22 mouse cellular contexts compared by ENCODE assay signal in the genomic region with DNA sequence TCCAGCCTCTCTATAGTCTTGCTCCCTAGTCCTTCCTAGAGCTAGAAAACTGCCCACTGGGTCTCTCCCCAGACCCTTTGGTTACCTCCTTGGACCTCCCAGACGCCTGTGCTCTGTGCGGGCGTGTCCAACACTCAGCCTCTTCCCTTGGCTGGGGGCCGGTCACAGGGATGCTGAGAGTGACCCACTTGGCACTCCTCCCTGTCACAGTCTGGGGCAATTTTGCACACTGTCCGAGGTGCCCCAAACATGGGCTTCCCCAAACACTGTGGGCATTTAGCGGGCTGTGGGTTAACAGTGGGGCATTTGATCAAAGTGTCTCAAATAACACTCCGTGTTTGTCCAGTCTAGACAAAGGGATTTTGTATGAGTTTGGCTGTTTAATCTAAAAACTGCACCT. TPM values are rescaled to one million over a fixed set of nuclear protein-coding genes. Genes with fewer than 3 reads are reported as not detected.
DNase-seq lines count a peak whose midpoint lies in the region; ATAC-seq and TF ChIP-seq lines count a peak whose summit lies in the region.
"Had no signal": no experiment of that assay in that cellular context is flagged by ENCODE, and none has a peak within 500 bp of the region (broad histone marks: within the 10 kb centered on the region; RNA-seq: fewer than 3 reads in every experiment).

No protein-coding gene starts in this region.

- no peak for TF ChIP-seq CTCF in forebrain, postnatal 0 days (IDR thresholded peaks at IDR 0.05; ENCODE audit: low read depth)

- no peak for DNase-seq in forebrain, postnatal 0 days
- DNase-seq: adrenal gland, adult 8-10 months; adrenal gland, postnatal 14 days; adrenal gland, postnatal 36 days; cerebellum, adult 11-12 months; cerebellum, adult 2 months; cerebellum, adult 9-10 months; cerebellum, postnatal 25 days had no signal

- H3K36me3 ChIP-seq in forebrain, postnatal 0 days (ENCODE audit: insufficient read depth) = no peaks in the 10 kb centered on the region
- H3K36me3 ChIP-seq in forebrain, embryonic 16.5 days (ENCODE audit: control insufficient read depth, insufficient read depth) = no peaks in the 10 kb centered on the region
- H3K36me3 ChIP-seq in kidney, embryonic 14.5 days (ENCODE audit: control insufficient read depth, insufficient read depth, low read length) = no peaks in the 10 kb centered on the region
- H3K36me3 ChIP-seq in kidney, embryonic 16.5 days (ENCODE audit: insufficient read depth, low read length) = no peaks in the 10 kb centered on the region
- H3K36me3 ChIP-seq in megakaryocyte, embryonic 14.5 days (replicated peaks; ENCODE audit: low read length) = no peaks in the 10 kb centered on the region
- H3K36me3 ChIP-seq: embryonic facial prominence, embryonic 10.5 days; embryonic facial prominence, embryonic 12.5 days; forebrain, embryonic 15.5 days; G1E had no signal

- H3K4me1 ChIP-seq in forebrain, postnatal 0 days (ENCODE audit: insufficient read depth) = no peaks in the 10 kb centered on the region
- no peaks in the 10 kb centered on the region for H3K4me1 ChIP-seq in forebrain, embryonic 16.5 days (replicated peaks; ENCODE audit: control insufficient read depth, insufficient read depth, low read length)
- no peaks in the 10 kb centered on the region for H3K4me1 ChIP-seq in kidney, embryonic 14.5 days (ENCODE audit: control insufficient read depth, insufficient read depth, low read length)
- no peaks in the 10 kb centered on the region for H3K4me1 ChIP-seq in kidney, embryonic 16.5 days (ENCODE audit: insufficient read depth, low read length)
- H3K4me1 ChIP-seq in megakaryocyte, embryonic 14.5 days = no peaks in the 10 kb centered on the region
- H3K4me1 ChIP-seq: embryonic facial prominence, embryonic 10.5 days; embryonic facial prominence, embryonic 12.5 days; forebrain, embryonic 13.5 days; forebrain, embryonic 15.5 days had no signal

- no peak overlapping the region for H3K27ac ChIP-seq in forebrain, postnatal 0 days (ENCODE audit: low read depth, low read length)
- no peak overlapping the region for H3K27ac ChIP-seq in forebrain, embryonic 16.5 days (ENCODE audit: low read length)
- no peak overlapping the region for H3K27ac ChIP-seq in kidney, embryonic 14.5 days (ENCODE audit: low read depth, low read length)
- H3K27ac ChIP-seq in kidney, embryonic 16.5 days (ENCODE audit: low read length) = no peak overlapping the region
- H3K27ac ChIP-seq: embryonic facial prominence, embryonic 10.5 days; embryonic facial prominence, embryonic 12.5 days; forebrain, embryonic 13.5 days; forebrain, embryonic 15.5 days had no signal

- no peak overlapping the region for H3K4me3 ChIP-seq in forebrain, postnatal 0 days (ENCODE audit: low read depth, low read length)
- H3K4me3 ChIP-seq in forebrain, embryonic 16.5 days (replicated peaks; ENCODE audit: low read length) = no peak overlapping the region
- H3K4me3 ChIP-seq in kidney, embryonic 14.5 days (ENCODE audit: low read length) = no peak overlapping the region
- H3K4me3 ChIP-seq in kidney, embryonic 16.5 days (ENCODE audit: low read length) = no peak overlapping the region
- peak overlapping the region; percentile 28 for H3K4me3 ChIP-seq in megakaryocyte, embryonic 14.5 days (replicated peaks)
- H3K4me3 ChIP-seq: embryonic facial prominence, embryonic 10.5 days; embryonic facial prominence, embryonic 12.5 days; forebrain, embryonic 13.5 days; forebrain, embryonic 15.5 days had no signal

- no peak overlapping the region for H3K9ac ChIP-seq in forebrain, postnatal 0 days
- H3K9ac ChIP-seq in forebrain, embryonic 16.5 days (replicated peaks; ENCODE audit: low read depth, low read length) = no peak overlapping the region
- H3K9ac ChIP-seq in kidney, embryonic 14.5 days (ENCODE audit: low read depth, low read length) = no peak overlapping the region
- no peak overlapping the region for H3K9ac ChIP-seq in kidney, embryonic 16.5 days (replicated peaks; ENCODE audit: low read length)
- H3K9ac ChIP-seq: embryonic facial prominence, embryonic 12.5 days; forebrain, embryonic 13.5 days; forebrain, embryonic 15.5 days had no signal

- no peaks in the 10 kb centered on the region for H3K27me3 ChIP-seq in forebrain, postnatal 0 days (ENCODE audit: insufficient read depth, low read length)
- no peaks in the 10 kb centered on the region for H3K27me3 ChIP-seq in forebrain, embryonic 16.5 days (replicated peaks; ENCODE audit: control insufficient read depth, insufficient read depth, low read length)
- H3K27me3 ChIP-seq in kidney, embryonic 14.5 days (ENCODE audit: control insufficient read depth, insufficient read depth, low read length) = no peaks in the 10 kb centered on the region
- H3K27me3 ChIP-seq in kidney, embryonic 16.5 days (ENCODE audit: insufficient read depth, low read length) = no peaks in the 10 kb centered on the region
- H3K27me3 ChIP-seq in megakaryocyte, embryonic 14.5 days (replicated peaks) = no peaks in the 10 kb centered on the region
- H3K27me3 ChIP-seq: CH12.LX; embryonic facial prominence, embryonic 12.5 days; forebrain, embryonic 13.5 days; forebrain, embryonic 15.5 days; Patski had no signal

- peak; percentile 42; the same call in 1 of the 2 replicates for ATAC-seq in forebrain, postnatal 0 days
- no peak for ATAC-seq in forebrain, embryonic 16.5 days
- ATAC-seq in kidney, embryonic 14.5 days (ENCODE audit: low FRiP score, low TSS enrichment) = 0 out of 2 replicates have a peak, but pooled peaks have one; percentile 12
- ATAC-seq in kidney, embryonic 16.5 days (ENCODE audit: low FRiP score, low TSS enrichment) = no peak
- no peak for ATAC-seq in megakaryocyte, adult 5-6 weeks (ENCODE audit: poor library complexity, severe bottlenecking)
- ATAC-seq: activated CD4-positive, CD25-positive, alpha-beta regulatory T cell, adult 4 months; CD4-positive, CD25-positive, alpha-beta regulatory T cell, adult 4 months; forebrain, embryonic 13.5 days; forebrain, embryonic 15.5 days; Patski had no signal

- no peak overlapping the region for H3K4me2 ChIP-seq in forebrain, postnatal 0 days (ENCODE audit: low read depth)
- H3K4me2 ChIP-seq in forebrain, embryonic 16.5 days (ENCODE audit: low read length) = no peak overlapping the region
- H3K4me2 ChIP-seq in kidney, embryonic 14.5 days (replicated peaks; ENCODE audit: low read depth, low read length) = no peak overlapping the region
- no peak overlapping the region for H3K4me2 ChIP-seq in kidney, embryonic 16.5 days (replicated peaks; ENCODE audit: low read depth, low read length)
- H3K4me2 ChIP-seq: embryonic facial prominence, embryonic 12.5 days; forebrain, embryonic 13.5 days; forebrain, embryonic 15.5 days had no signal

- no peaks in the 10 kb centered on the region for H3K9me3 ChIP-seq in forebrain, postnatal 0 days (ENCODE audit: low read length)
- no peaks in the 10 kb centered on the region for H3K9me3 ChIP-seq in forebrain, embryonic 16.5 days (ENCODE audit: control insufficient read depth, low read length)
- no peaks in the 10 kb centered on the region for H3K9me3 ChIP-seq in kidney, embryonic 14.5 days (ENCODE audit: control insufficient read depth, low read length)
- no peaks in the 10 kb centered on the region for H3K9me3 ChIP-seq in kidney, embryonic 16.5 days (ENCODE audit: low read length)
- H3K9me3 ChIP-seq in megakaryocyte, embryonic 14.5 days = peaks cover 90% of the 10 kb centered on the region
- H3K9me3 ChIP-seq: embryonic facial prominence, embryonic 10.5 days; embryonic facial prominence, embryonic 12.5 days; forebrain, embryonic 13.5 days; forebrain, embryonic 15.5 days had no signal

- 84% methylated on average over 7 of the region's 7 CpGs for WGBS in forebrain, postnatal 0 days
- WGBS in forebrain, embryonic 16.5 days = 85% methylated on average over 7 of the region's 7 CpGs
- 68% methylated on average over 7 of the region's 7 CpGs for WGBS in kidney, embryonic 14.5 days
- 59% methylated on average over 7 of the region's 7 CpGs for WGBS in kidney, embryonic 16.5 days

RNA-seq across cellular contexts. Expression of a gene that starts 29.1 kb away (rescaled TPM):
- total RNA-seq in forebrain, postnatal 0 days (2014; rRNA removed) = 26.5 and 40.4 TPM in 2 replicates
- 15.9 and 22.9 TPM in 2 replicates for polyA plus RNA-seq in forebrain, postnatal 0 days (2015; fragmentation: Nextera tagmentation; extraction: Ambion mirVana)
- 3.2 and 4.5 TPM in 2 replicates for polyA plus RNA-seq in forebrain, embryonic 16.5 days (2015; fragmentation: Nextera tagmentation; extraction: Ambion mirVana)
- 3.3 and 3.8 TPM in 2 replicates for polyA plus RNA-seq in kidney, embryonic 14.5 days (2014; fragmentation: Nextera tagmentation; extraction: Ambion mirVana)
- 1.5 and 2.6 TPM in 2 replicates for polyA plus RNA-seq in kidney, embryonic 16.5 days (2015; fragmentation: Nextera tagmentation; extraction: Ambion mirVana)
- 0.34 TPM in 1 of 2 replicates, not detected in the other for polyA plus RNA-seq in megakaryocyte, embryonic 14.5 days (2012; ENCODE audit: insufficient read depth, low replicate concordance)
- total RNA-seq in megakaryocyte, adult 5-6 weeks (2015) = not detected in 2 replicates
- total RNA-seq in megakaryocyte, adult 5-6 weeks (2017) = not detected in 2 replicates
- total RNA-seq: CH12.LX had no signal
- polyA plus RNA-seq: activated CD4-positive, CD25-positive, alpha-beta regulatory T cell, adult 4 months; CD4-positive, CD25-positive, alpha-beta regulatory T cell, adult 4 months; G1E; Patski had no signal

Comparison
In these comparisons a context has a peak if more than half of its experiments do, and no peak if none do; other contexts are left out.
1. ATAC-seq: peak in forebrain, postnatal 0 days (single experiment) and kidney, embryonic 14.5 days (single experiment); none in forebrain, embryonic 16.5 days (single experiment), kidney, embryonic 16.5 days (single experiment) and megakaryocyte, adult 5-6 weeks (single experiment).